Mouse (Mus musculus) forebrain, embryonic 14.5 days (tissue): Measurements from ENCODE around the gene Sipa1l2. TPM values are rescaled to one million over a fixed set of nuclear protein-coding genes. Genes with fewer than 3 reads are reported as not detected.

Source experiments
- ATAC-seq: fragments of 200-750 bp; cut with Nextera tagmentation; 2 replicates; pipeline ENCODE4 v1.8.0; 2017; ENCODE audit warnings: mild to moderate bottlenecking, moderate library complexity
- DNase-seq: peaks from one replicate; pipeline ENCODE4 v3.0.0-alpha.2; 2015; ENCODE audit warnings: low spot score
- H3K27ac ChIP-seq: fragments of 300-500 bp; sonication (generic); 2 replicates; pipeline ENCODE4 v1.5.1; 2014; ENCODE audit warnings: low read depth, mild to moderate bottlenecking, control low read depth, low read length, moderate library complexity
- H3K27me3 ChIP-seq: fragments of 300-500 bp; sonication (generic); replicated peaks from 2 replicates; pipeline ENCODE4 v1.6.1; 2014; ENCODE audit warnings: low read length, control low read depth, mixed read lengths; ENCODE audit not compliant: control insufficient read depth, insufficient read depth
- H3K36me3 ChIP-seq: fragments of 300-500 bp; sonication (generic); 2 replicates; pipeline ENCODE4 v1.6.1; 2014; ENCODE audit warnings: low read length, control low read depth; ENCODE audit not compliant: control insufficient read depth, insufficient read depth
- H3K4me1 ChIP-seq: fragments of 300-500 bp; sonication (generic); 2 replicates; pipeline ENCODE4 v1.6.1; 2014; ENCODE audit warnings: antibody characterized with exemption, low read length, control low read depth; ENCODE audit not compliant: control insufficient read depth, insufficient read depth
- H3K4me2 ChIP-seq: fragments of 300-500 bp; sonication (generic); 2 replicates; pipeline ENCODE4 v1.6.1; 2014; ENCODE audit warnings: mild to moderate bottlenecking, control low read depth, low read length
- H3K4me3 ChIP-seq: fragments of 300-500 bp; sonication (generic); 2 replicates; pipeline ENCODE4 v1.5.1; 2014; ENCODE audit warnings: low read depth, low read length, control low read depth
- H3K9ac ChIP-seq: fragments of 300-500 bp; sonication (generic); 2 replicates; pipeline ENCODE4 v1.6.1; 2014; ENCODE audit warnings: mild to moderate bottlenecking, low read length, control low read depth, moderate library complexity
- H3K9me3 ChIP-seq: fragments of 300-500 bp; sonication (generic); replicated peaks from 2 replicates; pipeline ENCODE4 v1.6.1; 2016; ENCODE audit warnings: low read length, control low read depth, mixed read lengths; ENCODE audit not compliant: control insufficient read depth
- WGBS: fragments of 180-500 bp; shearing (Covaris S2); extraction: QIAGEN DNeasy Blood & Tissue Kit; methylation state at CpG from one replicate; pipeline ENCODE4 v1.1.7; 2014; 5-methylcytosine and 5-hydroxymethylcytosine counted together
- polyA plus RNA-seq: library from polyadenylated mRNA; unstranded; fragments of >200 nt; fragmentation: Nextera tagmentation; extraction: Ambion mirVana; gene quantifications from 2 replicates; pipeline ENCODE4 v1.2.1, GENCODE M21; 2014

Sipa1l2 gene
- polyA plus RNA-seq, 1 experiment from 2014 or later, result 15.5 TPM

DNA sequence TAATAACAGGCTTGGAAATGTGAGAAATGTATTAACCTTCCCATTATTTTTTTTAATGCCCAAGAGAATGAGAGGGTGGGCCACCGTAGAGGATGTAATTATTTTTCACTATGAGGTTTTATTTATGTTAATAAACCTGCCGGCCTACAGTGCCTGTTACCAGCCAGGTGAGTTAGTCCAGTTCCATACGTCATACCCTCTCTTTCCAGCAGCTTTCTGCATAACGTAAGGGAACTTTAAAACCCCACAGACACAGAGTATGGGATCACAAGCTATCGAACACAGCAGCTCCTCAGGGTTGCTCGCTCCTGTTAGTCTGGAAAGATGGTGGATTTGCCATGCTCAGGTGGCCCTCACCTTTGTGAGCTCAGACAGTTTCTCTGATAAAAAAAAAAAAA lies 193.2 kb downstream of the Sipa1l2 start:
- Histone ChIP-seq H3K27me3 (no peaks in the 10 kb centered on the region), H3K36me3 (no peaks in the 10 kb centered on the region), H3K9ac (no peak overlapping the region), H3K4me3 (no peak overlapping the region), H3K4me1 (no peaks in the 10 kb centered on the region), H3K27ac (peak overlapping the region; percentile 63; the same call in 1 of the 2 replicates), H3K4me2 (no peak overlapping the region), H3K9me3 (no peaks in the 10 kb centered on the region)
- no peak for DNase-seq
- ATAC-seq, result no peak; the same call in 1 of the 2 replicates
- 73% methylated on average over 6 of the region's 6 CpGs for WGBS

DNA sequence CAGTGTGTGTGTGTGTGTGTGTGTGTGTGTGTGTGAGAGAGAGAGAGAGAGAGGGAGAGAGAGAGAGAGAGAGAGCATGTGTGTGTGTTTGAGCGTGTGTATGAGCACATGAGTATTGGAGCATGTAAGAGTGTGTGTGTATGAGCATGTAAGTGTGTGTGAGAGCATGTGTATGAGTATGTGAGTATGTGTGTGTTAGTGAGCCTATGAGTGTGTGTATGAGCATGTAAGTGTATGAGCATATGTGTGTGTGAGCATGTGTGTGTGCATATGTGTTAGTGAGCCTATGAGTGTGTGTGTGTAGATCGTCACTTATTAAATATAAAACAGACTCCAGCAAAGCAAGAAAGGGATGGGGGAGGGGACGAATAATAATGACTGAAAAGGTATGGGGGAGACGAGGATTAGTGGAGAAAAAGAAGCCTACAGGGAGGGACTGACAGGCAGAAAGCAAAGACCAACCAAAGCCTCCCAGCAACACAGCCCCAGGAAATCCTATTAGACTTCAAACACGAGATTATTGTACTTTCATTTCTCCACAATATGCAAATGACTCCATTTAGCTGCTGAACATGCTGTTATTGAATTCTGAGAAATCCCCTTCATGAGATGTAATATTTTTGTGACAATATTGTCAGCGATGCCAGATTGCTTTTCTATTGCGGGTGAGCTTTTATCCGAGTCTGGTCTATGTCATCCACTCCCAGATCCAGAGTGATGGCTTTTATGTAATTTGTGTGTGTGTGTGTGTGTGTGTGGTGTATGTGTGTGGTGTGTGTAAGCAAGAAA lies 193.8 kb downstream of the Sipa1l2 start:
- Histone ChIP-seq H3K27ac (peak overlapping the region; percentile 70; the same call in 1 of the 2 replicates), H3K9me3 (no peaks in the 10 kb centered on the region), H3K27me3 (no peaks in the 10 kb centered on the region), H3K4me2 (no peak overlapping the region), H3K4me3 (no peak overlapping the region), H3K4me1 (no peaks in the 10 kb centered on the region), H3K36me3 (no peaks in the 10 kb centered on the region), H3K9ac (no peak overlapping the region)
- DNase-seq (peak; percentile 61), ATAC-seq (peak; percentile 50; the same call in 1 of the 2 replicates)
- 34% methylated on average over 8 of the region's 8 CpGs for WGBS

DNA sequence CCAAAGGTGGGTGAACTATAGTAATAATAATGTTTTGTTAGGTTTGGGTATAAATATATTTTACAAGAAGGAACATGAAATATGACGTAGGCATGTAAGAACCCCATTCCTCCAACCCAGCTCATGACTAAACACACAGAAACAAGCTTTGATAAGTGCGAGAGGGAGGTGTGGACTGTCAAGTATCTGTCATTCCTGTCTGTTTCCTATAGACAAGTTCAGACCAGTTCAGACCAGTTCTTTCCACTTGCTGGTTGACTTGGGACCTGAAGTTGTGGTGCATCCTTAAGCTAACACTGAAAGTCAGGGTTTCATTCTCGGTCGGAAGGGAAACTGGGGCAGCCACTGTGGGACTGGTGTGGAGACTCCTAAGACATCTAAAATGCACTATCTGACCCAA lies 197.0 kb downstream of the Sipa1l2 start:
- Histone ChIP-seq H3K9ac (no peak overlapping the region), H3K4me3 (no peak overlapping the region), H3K9me3 (no peaks in the 10 kb centered on the region), H3K4me2 (no peak overlapping the region), H3K27me3 (no peaks in the 10 kb centered on the region), H3K36me3 (no peaks in the 10 kb centered on the region), H3K27ac (no peak overlapping the region), H3K4me1 (peaks cover 3% of the 10 kb centered on the region; the same call in 1 of the 2 replicates)
- 95% methylated on average over 4 of the region's 4 CpGs for WGBS
- ATAC-seq (no peak), DNase-seq (no peak)

DNA sequence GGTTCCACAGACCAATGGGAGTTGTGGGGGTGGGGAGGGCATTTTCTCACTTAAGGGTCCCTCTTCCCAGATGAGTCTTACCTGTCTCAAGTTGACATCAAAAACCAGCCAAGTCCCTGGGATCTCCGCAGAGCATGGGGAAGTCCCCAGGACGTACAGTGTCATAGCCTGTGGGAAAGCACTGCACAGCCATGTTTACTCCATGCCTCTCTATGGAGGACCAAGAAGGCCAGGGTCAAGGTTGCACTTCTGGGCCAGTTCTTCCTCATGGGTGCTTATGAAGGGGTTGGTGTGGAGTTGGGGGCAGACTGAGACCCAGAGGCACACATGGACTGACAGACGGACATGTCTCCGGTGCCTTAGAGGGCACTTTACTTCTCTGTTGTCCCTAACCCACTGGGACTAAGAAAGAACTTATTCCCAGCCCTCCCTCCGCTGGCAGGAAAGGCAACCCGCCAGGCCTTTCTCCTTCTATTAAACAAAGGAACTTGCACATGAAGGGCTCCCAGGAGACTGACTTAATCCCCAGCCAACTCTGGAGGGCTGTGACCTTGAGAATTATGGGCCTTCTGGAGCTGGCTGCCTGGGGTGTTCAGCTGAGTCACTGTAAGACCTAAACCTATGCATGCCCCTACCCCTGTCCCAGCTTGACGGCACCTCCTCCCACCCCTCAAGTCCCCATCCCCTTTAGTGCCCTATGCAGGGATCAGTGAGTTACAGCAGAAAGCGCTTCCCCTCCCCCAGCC lies 199.9 kb downstream of the Sipa1l2 start:
- DNase-seq, result no peak
- no peak overlapping the region for H3K4me2 ChIP-seq
- no peak overlapping the region for H3K4me3 ChIP-seq
- no peaks in the 10 kb centered on the region for H3K27me3 ChIP-seq
- no peak overlapping the region for H3K27ac ChIP-seq
- no peaks in the 10 kb centered on the region for H3K9me3 ChIP-seq
- 29% methylated on average over 8 of the region's 8 CpGs for WGBS
- no peaks in the 10 kb centered on the region for H3K36me3 ChIP-seq
- H3K4me1 ChIP-seq, result peaks cover 3% of the 10 kb centered on the region; the same call in 1 of the 2 replicates
- no peak overlapping the region for H3K9ac ChIP-seq
- ATAC-seq, result no peak

DNA sequence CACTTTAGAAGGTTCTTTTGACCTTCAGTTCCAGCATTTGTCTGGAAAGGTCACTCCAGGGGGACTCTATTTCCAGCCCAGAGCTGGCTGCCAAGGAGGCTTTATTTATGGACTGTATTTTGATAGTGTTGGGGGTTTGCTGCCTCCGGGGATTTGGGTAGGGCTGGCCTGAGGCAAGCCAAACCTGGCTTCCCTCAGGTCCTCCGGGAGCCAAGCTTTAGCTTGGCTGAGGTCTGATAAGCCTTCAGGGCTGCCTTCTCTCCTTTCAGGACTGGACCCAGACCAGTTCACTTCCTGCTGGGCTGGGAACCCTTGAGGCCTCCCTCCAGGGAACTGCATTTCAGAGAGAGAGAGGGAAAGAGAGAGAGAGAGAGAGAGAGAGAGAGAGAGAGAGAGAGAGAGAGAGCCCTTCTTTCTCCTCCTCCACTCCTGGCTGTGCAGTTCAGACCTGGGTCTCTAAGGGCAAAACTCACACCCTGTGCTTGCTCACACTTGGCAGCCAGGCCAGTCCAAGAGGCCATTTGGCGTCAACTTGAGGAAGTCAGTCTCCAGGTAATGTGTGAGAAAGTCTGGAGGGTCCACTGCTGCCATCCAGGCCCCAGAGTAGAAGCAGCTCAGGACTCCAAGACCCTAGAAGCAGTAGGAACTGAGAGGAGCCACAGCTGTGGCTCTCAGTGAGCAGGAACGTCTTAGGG lies 201.1 kb downstream of the Sipa1l2 start:
- Histone ChIP-seq H3K27ac (no peak overlapping the region), H3K4me3 (no peak overlapping the region), H3K27me3 (no peaks in the 10 kb centered on the region), H3K9me3 (no peaks in the 10 kb centered on the region), H3K36me3 (no peaks in the 10 kb centered on the region), H3K4me1 (peaks cover 3% of the 10 kb centered on the region; the same call in 1 of the 2 replicates), H3K9ac (no peak overlapping the region), H3K4me2 (no peak overlapping the region)
- ATAC-seq (no peak), DNase-seq (no peak)
- WGBS, result 83% methylated on average over 4 of the region's 4 CpGs

Other genes with a start within 250 kb of the Sipa1l2 start
- 9.3 and 11.6 TPM in 2 replicates for gene Map10, start 100.0 kb upstream of the Sipa1l2 start, polyA plus RNA-seq
- gene Ntpcr, start 160.2 kb upstream of the Sipa1l2 start, polyA plus RNA-seq, result 32.8 and 35.4 TPM in 2 replicates